Mouse (Mus musculus): ENCODE data around the gene Thap7. TPM values are rescaled to one million over a fixed set of nuclear protein-coding genes. Genes with fewer than 3 reads are reported as not detected.

Thap7 gene
- polyA plus RNA-seq, 1 experiment from 2014 or later, result 72.0 TPM

DNA sequence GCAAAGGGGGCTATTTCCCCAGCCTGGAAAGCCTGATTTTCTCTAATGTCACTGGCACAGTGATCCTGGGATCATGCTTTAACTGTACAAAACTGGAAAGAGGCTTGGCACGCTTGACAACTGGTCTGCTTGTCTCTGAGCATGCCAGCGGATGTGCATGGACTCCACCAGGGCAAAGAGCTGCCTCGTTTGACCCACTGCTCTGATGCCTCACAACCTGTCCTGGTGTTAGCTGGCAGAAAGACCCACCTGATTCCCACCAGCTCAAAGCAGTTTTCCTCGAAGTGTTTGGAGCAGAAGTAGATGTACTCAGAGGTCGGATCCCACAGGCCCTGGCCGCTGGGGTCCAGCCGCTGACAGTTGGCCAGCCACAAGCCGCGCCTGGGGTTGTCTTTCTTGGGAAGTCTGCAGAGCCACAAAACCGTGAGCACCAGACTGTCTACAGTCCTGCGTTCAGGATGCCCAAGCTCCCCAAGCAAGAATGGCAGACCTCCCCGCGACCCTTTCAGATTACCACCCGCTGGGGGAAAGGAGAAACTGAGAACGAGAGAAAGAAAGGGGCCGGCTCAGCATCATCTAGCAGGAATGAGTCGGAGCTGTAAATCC is 852 bp downstream of the Thap7 start:
- ATAC-seq (ENCODE audit: insufficient number of reproducible peaks, insufficient read depth, low FRiP score, low TSS enrichment, low read depth), result no peak
- H3K27me3 ChIP-seq, result no peaks in the 10 kb centered on the region
- peak overlapping the region; percentile 68 for H3K4me3 ChIP-seq (replicated peaks)
- peaks cover 22% of the 10 kb centered on the region for H3K4me1 ChIP-seq (replicated peaks)
- H3K9me3 ChIP-seq, result no peaks in the 10 kb centered on the region
- peak overlapping the region; percentile 87 for H3K9ac ChIP-seq (replicated peaks)
- H3K4me2 ChIP-seq, result peak overlapping the region; percentile 81
- peak overlapping the region; percentile 95 for H3K27ac ChIP-seq
- WGBS, result 17% methylated on average over 17 of the region's 17 CpGs
- peaks cover 47% of the 10 kb centered on the region for H3K36me3 ChIP-seq

DNA sequence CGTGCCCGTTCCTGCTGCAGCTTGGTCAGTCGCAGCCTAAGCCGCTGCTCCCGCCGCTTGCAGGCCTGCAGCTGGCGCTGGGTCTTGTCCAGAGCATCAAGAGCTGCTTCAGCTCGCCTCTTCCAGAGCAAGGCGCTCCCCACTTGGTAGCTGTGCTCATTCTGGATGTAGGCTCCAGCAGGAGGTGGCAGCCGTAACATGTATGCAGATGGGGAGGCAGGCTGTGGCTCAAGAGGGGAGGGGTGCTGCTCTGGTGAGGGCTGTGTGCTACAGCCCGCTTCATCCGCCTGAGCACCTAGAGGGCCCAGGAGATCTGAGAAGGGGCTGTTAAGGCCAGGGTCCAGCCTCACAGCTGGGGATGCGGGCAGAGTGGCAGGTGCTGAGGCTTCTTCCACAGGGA is 2.7 kb downstream of the Thap7 start:
- H3K27ac ChIP-seq, result no peak overlapping the region
- no peak overlapping the region for H3K4me3 ChIP-seq (replicated peaks)
- 87% methylated on average over 13 of the region's 13 CpGs for WGBS
- no peaks in the 10 kb centered on the region for H3K9me3 ChIP-seq
- H3K27me3 ChIP-seq, result no peaks in the 10 kb centered on the region
- no peak overlapping the region for H3K4me2 ChIP-seq
- H3K9ac ChIP-seq (replicated peaks), result no peak overlapping the region
- H3K4me1 ChIP-seq (replicated peaks), result peaks cover 22% of the 10 kb centered on the region
- no peak for ATAC-seq (ENCODE audit: insufficient number of reproducible peaks, insufficient read depth, low FRiP score, low TSS enrichment, low read depth)
- peaks cover 64% of the 10 kb centered on the region for H3K36me3 ChIP-seq

GRCm38 (mm10) chr16:17527606-17528005 is 3.3 kb downstream of the Thap7 start:
- H3K9ac ChIP-seq (replicated peaks), result no peak overlapping the region
- H3K4me1 ChIP-seq (replicated peaks), result peaks cover 22% of the 10 kb centered on the region
- H3K9me3 ChIP-seq, result no peaks in the 10 kb centered on the region
- no peak overlapping the region for H3K27ac ChIP-seq
- ATAC-seq (ENCODE audit: insufficient number of reproducible peaks, insufficient read depth, low FRiP score, low TSS enrichment, low read depth), result no peak
- no peak overlapping the region for H3K4me3 ChIP-seq (replicated peaks)
- H3K36me3 ChIP-seq, result peaks cover 70% of the 10 kb centered on the region
- H3K27me3 ChIP-seq, result no peaks in the 10 kb centered on the region
- no peak overlapping the region for H3K4me2 ChIP-seq

DNA sequence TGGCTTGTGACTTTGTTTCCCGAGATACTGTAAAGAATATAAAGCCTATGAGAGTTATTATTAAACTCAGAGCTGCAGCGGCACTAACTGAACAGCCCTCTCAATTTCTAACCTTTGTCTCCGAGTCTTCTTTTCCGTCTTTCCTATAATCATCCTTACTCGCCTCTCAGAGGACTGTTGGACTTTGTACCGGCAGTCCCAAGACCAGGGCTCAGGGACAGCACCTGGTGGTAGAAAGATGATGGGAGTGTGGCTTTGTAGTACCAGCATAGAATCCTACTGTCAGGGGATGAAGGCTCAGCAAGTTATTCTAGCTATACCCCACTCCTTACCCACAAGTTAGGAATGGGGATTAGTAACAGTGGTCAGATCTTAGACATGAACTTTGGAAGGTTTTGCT is 4.7 kb downstream of the Thap7 start:
- ATAC-seq (ENCODE audit: insufficient number of reproducible peaks, insufficient read depth, low FRiP score, low TSS enrichment, low read depth), result no peak
- Histone ChIP-seq H3K27me3 (no peaks in the 10 kb centered on the region), H3K4me3 (replicated peaks) (no peak overlapping the region), H3K27ac (no peak overlapping the region), H3K4me2 (no peak overlapping the region), H3K9ac (replicated peaks) (no peak overlapping the region), H3K9me3 (no peaks in the 10 kb centered on the region), H3K4me1 (replicated peaks) (peaks cover 14% of the 10 kb centered on the region), H3K36me3 (peaks cover 84% of the 10 kb centered on the region)
- WGBS, result 94% methylated on average over 6 of the region's 6 CpGs

DNA sequence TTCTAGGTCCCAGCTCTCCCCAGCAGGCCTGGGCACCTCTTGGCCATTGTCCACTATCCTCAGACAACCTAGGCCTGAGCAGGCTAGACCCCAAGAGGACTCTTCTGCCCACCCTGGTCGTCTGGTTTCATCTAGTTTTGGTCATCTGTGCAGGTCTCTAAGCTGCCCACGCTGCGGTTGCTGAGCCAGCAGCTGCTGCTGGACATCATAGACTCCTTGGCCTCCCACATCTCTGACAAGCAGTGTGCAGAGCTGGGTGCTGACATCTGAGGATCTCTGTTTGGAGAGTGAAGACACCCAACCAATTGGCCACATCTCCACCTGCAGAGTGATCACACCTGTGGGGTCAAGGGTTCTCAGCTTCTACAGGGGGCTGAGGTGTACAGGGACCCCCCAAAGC is 5.4 kb downstream of the Thap7 start:
- H3K4me3 ChIP-seq (replicated peaks), result no peak overlapping the region
- no peaks in the 10 kb centered on the region for H3K9me3 ChIP-seq
- peaks cover 91% of the 10 kb centered on the region for H3K36me3 ChIP-seq
- H3K27me3 ChIP-seq, result no peaks in the 10 kb centered on the region
- WGBS, result 82% methylated on average over 3 of the region's 3 CpGs
- no peak overlapping the region for H3K4me2 ChIP-seq
- peaks cover 14% of the 10 kb centered on the region for H3K4me1 ChIP-seq (replicated peaks)
- H3K9ac ChIP-seq (replicated peaks), result no peak overlapping the region
- H3K27ac ChIP-seq, result no peak overlapping the region
- no peak for ATAC-seq (ENCODE audit: insufficient number of reproducible peaks, insufficient read depth, low FRiP score, low TSS enrichment, low read depth)

DNA sequence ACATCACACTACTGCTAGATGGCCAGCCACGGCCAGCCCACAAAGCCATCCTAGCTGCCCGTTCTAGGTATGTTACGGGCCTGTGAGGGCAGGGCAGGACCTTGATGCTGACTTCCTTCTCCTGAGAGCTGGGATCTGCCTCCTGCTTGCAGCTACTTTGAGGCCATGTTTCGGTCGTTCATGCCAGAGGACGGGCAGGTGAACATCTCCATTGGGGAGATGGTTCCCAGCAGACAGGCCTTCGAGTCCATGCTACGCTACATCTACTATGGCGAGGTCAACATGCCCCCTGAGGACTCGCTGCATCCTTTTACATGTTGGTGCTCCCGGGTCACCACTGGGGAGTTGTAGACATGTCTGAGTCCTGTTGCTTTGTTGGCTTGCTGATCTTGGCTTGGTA is 6.8 kb downstream of the Thap7 start:
- Histone ChIP-seq H3K4me1 (replicated peaks) (0 out of 2 replicates have a peak, but pooled peaks cover 4% of the 10 kb centered on the region), H3K9ac (replicated peaks) (no peak overlapping the region), H3K4me2 (no peak overlapping the region), H3K36me3 (peaks cover 98% of the 10 kb centered on the region), H3K27ac (no peak overlapping the region), H3K9me3 (no peaks in the 10 kb centered on the region), H3K27me3 (no peaks in the 10 kb centered on the region), H3K4me3 (replicated peaks) (no peak overlapping the region)
- WGBS, result 90% methylated on average over 11 of the region's 11 CpGs
- no peak for ATAC-seq (ENCODE audit: insufficient number of reproducible peaks, insufficient read depth, low FRiP score, low TSS enrichment, low read depth)

DNA sequence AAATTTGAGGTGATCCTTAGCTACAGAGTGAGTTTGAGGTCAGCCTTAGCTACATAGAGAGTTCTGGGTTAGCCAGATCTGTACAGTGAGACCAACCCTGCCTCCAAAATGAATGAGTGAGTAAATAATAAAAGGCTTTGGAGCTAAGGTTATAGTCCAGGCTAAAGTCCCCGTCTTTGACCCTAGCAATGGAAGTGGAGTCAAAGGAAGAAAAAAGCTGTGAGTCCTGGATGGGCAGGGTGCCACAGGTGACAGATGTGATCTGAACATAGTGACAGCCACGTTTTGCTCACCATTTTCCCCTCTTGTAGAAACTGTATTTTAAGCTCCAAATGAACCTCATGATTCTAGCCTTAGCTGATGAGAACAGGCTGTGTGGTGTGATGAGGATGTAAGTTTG is 12.0 kb downstream of the Thap7 start:
- no peak for ATAC-seq (ENCODE audit: insufficient number of reproducible peaks, insufficient read depth, low FRiP score, low TSS enrichment, low read depth)
- Histone ChIP-seq H3K4me1 (replicated peaks) (no peaks in the 10 kb centered on the region), H3K36me3 (peaks cover 98% of the 10 kb centered on the region), H3K4me3 (replicated peaks) (no peak overlapping the region), H3K27me3 (no peaks in the 10 kb centered on the region), H3K9me3 (no peaks in the 10 kb centered on the region), H3K9ac (replicated peaks) (no peak overlapping the region), H3K4me2 (no peak overlapping the region), H3K27ac (no peak overlapping the region)
- WGBS, result 79% methylated on average over 2 of the region's 2 CpGs

DNA sequence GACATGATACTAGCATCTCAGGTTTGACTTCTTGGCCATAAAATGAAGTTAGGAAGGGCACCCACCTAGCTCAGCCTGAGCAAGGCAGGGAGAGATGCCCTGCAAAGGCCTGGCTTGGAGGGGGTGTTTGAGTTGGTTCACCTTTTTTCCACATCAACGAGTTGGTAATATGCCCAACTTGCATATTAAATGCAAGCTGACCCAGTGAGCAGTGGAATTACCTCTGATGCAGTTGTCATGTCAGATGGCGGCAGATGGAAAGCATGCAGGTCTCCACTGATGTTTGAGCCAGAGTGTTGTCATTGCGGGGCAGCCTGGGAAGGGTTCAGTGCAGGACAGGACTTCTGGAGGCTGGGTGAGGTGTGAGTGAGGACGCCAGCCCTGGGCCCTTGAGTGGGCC is 19.5 kb downstream of the Thap7 start:
- no peak overlapping the region for H3K4me3 ChIP-seq (replicated peaks)
- H3K27ac ChIP-seq, result no peak overlapping the region
- no peaks in the 10 kb centered on the region for H3K9me3 ChIP-seq
- no peak for ATAC-seq (ENCODE audit: insufficient number of reproducible peaks, insufficient read depth, low FRiP score, low TSS enrichment, low read depth)
- no peaks in the 10 kb centered on the region for H3K27me3 ChIP-seq
- no peak overlapping the region for H3K4me2 ChIP-seq
- H3K36me3 ChIP-seq, result peaks cover 58% of the 10 kb centered on the region
- peaks cover 12% of the 10 kb centered on the region for H3K4me1 ChIP-seq (replicated peaks)
- 93% methylated on average over 4 of the region's 4 CpGs for WGBS
- no peak overlapping the region for H3K9ac ChIP-seq (replicated peaks)

DNA sequence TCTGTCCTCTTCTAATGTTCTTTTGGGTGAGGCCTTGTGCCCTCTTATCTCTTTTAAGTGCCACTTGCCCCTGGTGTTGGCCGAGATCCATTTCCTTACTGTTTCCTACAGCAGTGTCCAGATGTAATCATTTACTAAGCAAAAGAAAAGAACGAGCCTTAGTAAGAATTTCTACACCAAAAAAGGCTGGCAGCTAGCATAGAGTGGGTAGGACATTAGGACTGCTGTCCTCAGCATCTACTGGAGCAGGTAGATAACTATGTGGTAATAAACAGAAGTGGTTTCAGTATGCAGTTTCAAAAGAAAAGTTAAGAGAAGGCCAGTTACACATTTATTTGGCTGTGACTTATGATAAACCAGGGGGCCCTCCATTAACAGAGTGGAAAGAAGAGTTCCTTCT is 20.2 kb downstream of the Thap7 start:
- H3K4me2 ChIP-seq, result 0 out of 2 replicates have a peak overlapping the region, but pooled peaks have one; percentile 67

GRCm38 (mm10) chr16:17510143-17510542 is 20.8 kb downstream of the Thap7 start:
- H3K36me3 ChIP-seq, result peaks cover 45% of the 10 kb centered on the region
- peak overlapping the region; percentile 67 for H3K4me2 ChIP-seq
- ATAC-seq (ENCODE audit: insufficient number of reproducible peaks, insufficient read depth, low FRiP score, low TSS enrichment, low read depth), result no peak
- H3K27me3 ChIP-seq, result no peaks in the 10 kb centered on the region
- H3K4me3 ChIP-seq (replicated peaks), result peak overlapping the region; percentile 74
- H3K9me3 ChIP-seq, result no peaks in the 10 kb centered on the region
- no peak overlapping the region for H3K9ac ChIP-seq (replicated peaks)
- peaks cover 12% of the 10 kb centered on the region for H3K4me1 ChIP-seq (replicated peaks)
- H3K27ac ChIP-seq, result no peak overlapping the region
- WGBS, result 100% methylated on average over 2 of the region's 2 CpGs

More for the DNA sequence above, 20.2 kb downstream of the Thap7 start:
- Histone ChIP-seq H3K27me3 (no peaks in the 10 kb centered on the region), H3K9me3 (no peaks in the 10 kb centered on the region), H3K4me3 (replicated peaks) (no peak overlapping the region), H3K9ac (replicated peaks) (no peak overlapping the region), H3K27ac (no peak overlapping the region), H3K4me1 (replicated peaks) (peaks cover 12% of the 10 kb centered on the region), H3K36me3 (peaks cover 51% of the 10 kb centered on the region)
- WGBS, result 87% methylated on average over 2 of the region's 2 CpGs
- ATAC-seq (ENCODE audit: insufficient number of reproducible peaks, insufficient read depth, low FRiP score, low TSS enrichment, low read depth), result no peak

- peak; percentile 13; the same call in 1 of the 2 replicates for ATAC-seq (ENCODE audit: insufficient number of reproducible peaks, insufficient read depth, low FRiP score, low TSS enrichment, low read depth)
- Histone ChIP-seq H3K27ac (peak overlapping the region; percentile 78; the same call in 1 of the 2 replicates), H3K9me3 (no peaks in the 10 kb centered on the region), H3K4me1 (replicated peaks) (peaks cover 12% of the 10 kb centered on the region), H3K4me3 (replicated peaks) (peak overlapping the region; percentile 74), H3K36me3 (peaks cover 36% of the 10 kb centered on the region), H3K4me2 (peak overlapping the region; percentile 67), H3K27me3 (no peaks in the 10 kb centered on the region), H3K9ac (replicated peaks) (peak overlapping the region; percentile 81)
- 12% methylated on average over 9 of the region's 9 CpGs for WGBS
Observed at GRCm38 (mm10) chr16:17509240-17509597, 21.7 kb downstream of the Thap7 start.
